Mouse (Mus musculus) hindbrain, embryonic 15.5 days (tissue): ENCODE measurements around the gene Myo6. TPM values are rescaled to one million over a fixed set of nuclear protein-coding genes. Genes with fewer than 3 reads are reported as not detected.
A peak's percentile ranks its signal among the peaks of the same experiment; 100 is the strongest.
"Not testable (repeated sequence)": the region's sequence is repeated elsewhere in the genome, so short reads cannot be mapped to it uniquely, and the experiment has no call there.

Experiments
- ATAC-seq: fragments of 200-750 bp; cut with Nextera tagmentation; 2 replicates; pipeline ENCODE4 v1.8.0; 2017; ENCODE audit warnings: low read depth, moderate number of reproducible peaks, moderate TSS enrichment; ENCODE audit not compliant: low FRiP score
- H3K27ac ChIP-seq: fragments of 300-500 bp; sonication (generic); replicated peaks from 2 replicates; pipeline ENCODE4 v1.5.1; 2015; ENCODE audit warnings: mild to moderate bottlenecking, inconsistent platforms
- H3K27me3 ChIP-seq: fragments of 300-500 bp; sonication (generic); 2 replicates; pipeline ENCODE4 v1.6.1; 2015; ENCODE audit warnings: control low read depth, inconsistent platforms
- H3K36me3 ChIP-seq: fragments of 300-500 bp; sonication (generic); 2 replicates; pipeline ENCODE4 v1.6.1; 2015; ENCODE audit warnings: control low read depth, inconsistent platforms
- H3K4me1 ChIP-seq: fragments of 300-500 bp; sonication (generic); replicated peaks from 2 replicates; pipeline ENCODE4 v1.6.1; 2015; ENCODE audit warnings: control low read depth, inconsistent platforms
- H3K4me2 ChIP-seq: fragments of 300-500 bp; sonication (generic); 2 replicates; pipeline ENCODE4 v1.6.1; 2015; ENCODE audit warnings: moderate library complexity, mild to moderate bottlenecking, inconsistent platforms
- H3K4me3 ChIP-seq: fragments of 300-500 bp; sonication (generic); 2 replicates; pipeline ENCODE4 v1.5.1; 2015; ENCODE audit warnings: mild to moderate bottlenecking, inconsistent platforms
- H3K9ac ChIP-seq: fragments of 300-500 bp; sonication (generic); 2 replicates; pipeline ENCODE4 v1.6.1; 2015; ENCODE audit warnings: inconsistent platforms
- H3K9me3 ChIP-seq: fragments of 300-500 bp; sonication (generic); 2 replicates; pipeline ENCODE4 v1.6.1; 2016; ENCODE audit warnings: control low read depth, inconsistent platforms
- WGBS: fragments of 180-500 bp; shearing (Covaris S2); methylation state at CpG from one replicate; pipeline ENCODE4 v1.1.7; 2015; 5-methylcytosine and 5-hydroxymethylcytosine counted together
- polyA plus RNA-seq: library from polyadenylated mRNA; unstranded; fragments of >200 nt; fragmentation: Nextera tagmentation; extraction: Ambion mirVana; gene quantifications from 2 replicates; pipeline ENCODE4 v1.2.1, GENCODE M21; 2015

The Myo6 gene
- polyA plus RNA-seq, 1 experiment from 2014 or later: 20.9 TPM

- Histone ChIP-seq H3K4me2 (no peak overlapping the region), H3K9me3 (no peaks in the 10 kb centered on the region), H3K4me1 (no peaks in the 10 kb centered on the region), H3K27ac (no peak overlapping the region), H3K36me3 (no peaks in the 10 kb centered on the region), H3K9ac (no peak overlapping the region), H3K27me3 (no peaks in the 10 kb centered on the region), H3K4me3 (no peak overlapping the region)
- ATAC-seq: no peak
- WGBS: 92% methylated on average over 6 of the region's 6 CpGs
These were observed 153.2 kb downstream of the Myo6 start for GRCm38 (mm10) chr9:80318027-80318426.

- not testable (repeated sequence) for H3K9me3 ChIP-seq, H3K27me3 ChIP-seq, ATAC-seq, H3K4me3 ChIP-seq, H3K27ac ChIP-seq, H3K4me2 ChIP-seq, H3K36me3 ChIP-seq, H3K9ac ChIP-seq, H3K4me1 ChIP-seq
- WGBS: 98% methylated on average over 2 of the region's 2 CpGs
These were observed 156.4 kb downstream of the Myo6 start for GRCm38 (mm10) chr9:80321051-80321887.

- peak overlapping the region; percentile 29 for H3K4me3 ChIP-seq
- 20% methylated on average over 14 of the region's 14 CpGs for WGBS
- 0 out of 2 replicates have a peak overlapping the region, but pooled peaks have one; percentile 37 for H3K9ac ChIP-seq
- no peaks in the 10 kb centered on the region for H3K9me3 ChIP-seq
- H3K4me2 ChIP-seq: peak overlapping the region; percentile 60
- H3K4me1 ChIP-seq: peaks cover 9% of the 10 kb centered on the region
- no peaks in the 10 kb centered on the region for H3K27me3 ChIP-seq
- peak; percentile 63 for ATAC-seq
- H3K27ac ChIP-seq: no peak overlapping the region
- H3K36me3 ChIP-seq: no peaks in the 10 kb centered on the region
These were observed 167.3 kb downstream of the Myo6 start for GRCm38 (mm10) chr9:80332153-80332552.

GRCm38 (mm10) chr9:80333466-80333865 lies 168.6 kb downstream of the Myo6 start:
- no peak overlapping the region for H3K9ac ChIP-seq
- 0 out of 2 replicates have a peak overlapping the region, but pooled peaks have one; percentile 14 for H3K4me2 ChIP-seq
- H3K27me3 ChIP-seq: no peaks in the 10 kb centered on the region
- H3K27ac ChIP-seq: no peak overlapping the region
- no peaks in the 10 kb centered on the region for H3K9me3 ChIP-seq
- no peak overlapping the region for H3K4me3 ChIP-seq
- 52% methylated on average over 8 of the region's 8 CpGs for WGBS
- ATAC-seq: no peak
- peaks cover 9% of the 10 kb centered on the region for H3K4me1 ChIP-seq
- H3K36me3 ChIP-seq: no peaks in the 10 kb centered on the region

GRCm38 (mm10) chr9:80333998-80334605 lies 169.3 kb downstream of the Myo6 start:
- ATAC-seq: no peak
- 53% methylated on average over 14 of the region's 14 CpGs for WGBS
- Histone ChIP-seq H3K9ac (no peak overlapping the region), H3K4me1 (peaks cover 9% of the 10 kb centered on the region), H3K36me3 (no peaks in the 10 kb centered on the region), H3K27me3 (no peaks in the 10 kb centered on the region), H3K4me2 (peak overlapping the region; percentile 14; the same call in 1 of the 2 replicates), H3K9me3 (no peaks in the 10 kb centered on the region), H3K27ac (no peak overlapping the region), H3K4me3 (no peak overlapping the region)

- no peak overlapping the region for H3K4me3 ChIP-seq
- peaks cover 9% of the 10 kb centered on the region for H3K4me1 ChIP-seq
- no peak overlapping the region for H3K9ac ChIP-seq
- H3K27ac ChIP-seq: no peak overlapping the region
- ATAC-seq: no peak
- no peak overlapping the region for H3K4me2 ChIP-seq
- 87% methylated on average over 13 of the region's 13 CpGs for WGBS
- no peaks in the 10 kb centered on the region for H3K36me3 ChIP-seq
- no peaks in the 10 kb centered on the region for H3K27me3 ChIP-seq
- no peaks in the 10 kb centered on the region for H3K9me3 ChIP-seq
These were observed 171.0 kb downstream of the Myo6 start for GRCm38 (mm10) chr9:80335660-80336357.

GRCm38 (mm10) chr9:80338026-80338425 lies 173.2 kb downstream of the Myo6 start:
- 88% methylated on average over 6 of the region's 6 CpGs for WGBS
- ATAC-seq: no peak
- no peak overlapping the region for H3K4me3 ChIP-seq
- H3K9me3 ChIP-seq: no peaks in the 10 kb centered on the region
- no peaks in the 10 kb centered on the region for H3K27me3 ChIP-seq
- H3K9ac ChIP-seq: no peak overlapping the region
- no peaks in the 10 kb centered on the region for H3K36me3 ChIP-seq
- 0 out of 2 replicates have a peak, but pooled peaks cover 3% of the 10 kb centered on the region for H3K4me1 ChIP-seq
- H3K4me2 ChIP-seq: no peak overlapping the region
- H3K27ac ChIP-seq: no peak overlapping the region

GRCm38 (mm10) chr9:80340927-80341326 lies 176.1 kb downstream of the Myo6 start:
- Histone ChIP-seq H3K27ac (no peak overlapping the region), H3K4me3 (no peak overlapping the region), H3K4me1 (no peaks in the 10 kb centered on the region), H3K9me3 (no peaks in the 10 kb centered on the region), H3K9ac (no peak overlapping the region), H3K36me3 (no peaks in the 10 kb centered on the region), H3K4me2 (no peak overlapping the region), H3K27me3 (no peaks in the 10 kb centered on the region)
- ATAC-seq: no peak
- WGBS: 39% methylated on average over 1 of the region's 1 CpGs

GRCm38 (mm10) chr9:80341756-80342155 lies 176.9 kb downstream of the Myo6 start:
- H3K27me3 ChIP-seq: no peaks in the 10 kb centered on the region
- H3K27ac ChIP-seq: no peak overlapping the region
- H3K4me2 ChIP-seq: no peak overlapping the region

GRCm38 (mm10) chr9:80342520-80342919 lies 177.7 kb downstream of the Myo6 start:
- Histone ChIP-seq H3K9me3 (no peaks in the 10 kb centered on the region), H3K27ac (no peak overlapping the region), H3K4me3 (no peak overlapping the region), H3K36me3 (no peaks in the 10 kb centered on the region), H3K9ac (no peak overlapping the region), H3K27me3 (no peaks in the 10 kb centered on the region), H3K4me1 (no peaks in the 10 kb centered on the region), H3K4me2 (no peak overlapping the region)
- 88% methylated on average over 6 of the region's 6 CpGs for WGBS
- ATAC-seq: no peak

More at GRCm38 (mm10) chr9:80341756-80342155, 176.9 kb downstream of the Myo6 start:
- H3K36me3 ChIP-seq: no peaks in the 10 kb centered on the region
- no peak for ATAC-seq
- WGBS: 97% methylated on average over 16 of the region's 16 CpGs
- H3K4me3 ChIP-seq: no peak overlapping the region
- H3K9me3 ChIP-seq: no peaks in the 10 kb centered on the region
- H3K4me1 ChIP-seq: no peaks in the 10 kb centered on the region
- H3K9ac ChIP-seq: no peak overlapping the region

- no peaks in the 10 kb centered on the region for H3K4me1 ChIP-seq
- H3K27ac ChIP-seq: no peak overlapping the region
- 93% methylated on average over 6 of the region's 6 CpGs for WGBS
- H3K9me3 ChIP-seq: no peaks in the 10 kb centered on the region
- H3K36me3 ChIP-seq: no peaks in the 10 kb centered on the region
- H3K9ac ChIP-seq: no peak overlapping the region
- no peak overlapping the region for H3K4me3 ChIP-seq
- no peak for ATAC-seq
- no peaks in the 10 kb centered on the region for H3K27me3 ChIP-seq
- no peak overlapping the region for H3K4me2 ChIP-seq
These were observed 179.7 kb downstream of the Myo6 start for GRCm38 (mm10) chr9:80344451-80345000.
